Mouse (Mus musculus) limb, embryonic 15.5 days (tissue): ENCODE measurements around the gene Aadac. TPM values are rescaled to one million over a fixed set of nuclear protein-coding genes. Genes with fewer than 3 reads are reported as not detected.

ENCODE experiments used
- ATAC-seq: fragments of 200-750 bp; cut with Nextera tagmentation; 2 replicates; pipeline ENCODE4 v1.8.0; 2017; ENCODE audit warnings: low read depth, moderate TSS enrichment; ENCODE audit not compliant: insufficient number of reproducible peaks, low FRiP score, low TSS enrichment
- H3K27ac ChIP-seq: fragments of 300-500 bp; sonication (generic); 2 replicates; pipeline ENCODE4 v1.5.1; 2015; ENCODE audit warnings: moderate library complexity, mild to moderate bottlenecking, inconsistent platforms
- H3K27me3 ChIP-seq: fragments of 300-500 bp; sonication (generic); 2 replicates; pipeline ENCODE4 v1.6.1; 2015; ENCODE audit warnings: inconsistent platforms
- H3K36me3 ChIP-seq: fragments of 300-500 bp; sonication (generic); 2 replicates; pipeline ENCODE4 v1.6.1; 2015; ENCODE audit warnings: inconsistent platforms
- H3K4me1 ChIP-seq: fragments of 300-500 bp; sonication (generic); 2 replicates; pipeline ENCODE4 v1.6.1; 2015; ENCODE audit warnings: inconsistent platforms
- H3K4me2 ChIP-seq: fragments of 300-500 bp; sonication (generic); 2 replicates; pipeline ENCODE4 v1.6.1; 2015; ENCODE audit warnings: mild to moderate bottlenecking, inconsistent platforms
- H3K4me3 ChIP-seq: fragments of 300-500 bp; sonication (generic); 2 replicates; pipeline ENCODE4 v1.5.1; 2015; ENCODE audit warnings: mild to moderate bottlenecking, inconsistent platforms
- H3K9ac ChIP-seq: fragments of 300-500 bp; sonication (generic); 2 replicates; pipeline ENCODE4 v1.6.1; 2015; ENCODE audit warnings: inconsistent platforms
- H3K9me3 ChIP-seq: fragments of 300-500 bp; sonication (generic); 2 replicates; pipeline ENCODE4 v1.6.1; 2016; ENCODE audit warnings: inconsistent platforms
- WGBS: fragments of 180-500 bp; shearing (Covaris S2); methylation state at CpG from one replicate; pipeline ENCODE4 v1.1.7; 2015; 5-methylcytosine and 5-hydroxymethylcytosine counted together
- polyA plus RNA-seq: library from polyadenylated mRNA; unstranded; fragments of >200 nt; fragmentation: Nextera tagmentation; extraction: Ambion mirVana; gene quantifications from 2 replicates; pipeline ENCODE4 v1.2.1, GENCODE M21; 2015

Aadac gene
- polyA plus RNA-seq, result 0.87 and 1.2 TPM in 2 replicates

- H3K9ac ChIP-seq, result no peak within 1 kb of the TSS
- no peak within 1 kb of the TSS for H3K27ac ChIP-seq
- no peaks in the 10 kb centered on the region for H3K4me1 ChIP-seq
- H3K4me3 ChIP-seq, result no peak within 1 kb of the TSS
- H3K9me3 ChIP-seq, result no peaks in the 10 kb centered on the region
- 73% methylated on average over 1 of the region's 1 CpGs for WGBS
- ATAC-seq, result no peak
- no peaks in the 10 kb centered on the region for H3K36me3 ChIP-seq
- no peaks in the 10 kb centered on the region for H3K27me3 ChIP-seq
- H3K4me2 ChIP-seq, result no peak within 1 kb of the TSS
Measured at GRCm38 (mm10) chr3:60025417-60025816, at the start of gene Aadac. Gene Aadac, plus strand, starts transcription at chr3:60025717.

- no peaks in the 10 kb centered on the region for H3K9me3 ChIP-seq
- H3K36me3 ChIP-seq, result no peaks in the 10 kb centered on the region
- no peak overlapping the region for H3K27ac ChIP-seq
- no peaks in the 10 kb centered on the region for H3K27me3 ChIP-seq
- no peak overlapping the region for H3K9ac ChIP-seq
- no peak for ATAC-seq
- no peaks in the 10 kb centered on the region for H3K4me1 ChIP-seq
- no peak overlapping the region for H3K4me2 ChIP-seq
- no peak overlapping the region for H3K4me3 ChIP-seq
Measured at GRCm38 (mm10) chr3:60003622-60004021, 21.9 kb upstream of the Aadac start.

- Histone ChIP-seq H3K27ac (no peak within 1 kb of the TSS), H3K4me1 (no peaks in the 10 kb centered on the region), H3K27me3 (no peaks in the 10 kb centered on the region), H3K4me3 (no peak within 1 kb of the TSS), H3K9ac (no peak within 1 kb of the TSS), H3K4me2 (no peak within 1 kb of the TSS), H3K36me3 (no peaks in the 10 kb centered on the region), H3K9me3 (no peaks in the 10 kb centered on the region)
- no peak for ATAC-seq
- 71% methylated on average over 1 of the region's 1 CpGs for WGBS
Measured at GRCm38 (mm10) chr3:60006443-60006842, 19.1 kb upstream of the Aadac start, which contains the start of gene Aadacl2. Gene Aadacl2, plus strand, starts transcription at chr3:60006743.

GRCm38 (mm10) chr3:60031511-60031910 lies 6.0 kb downstream of the Aadac start:
- no peak for ATAC-seq

GRCm38 (mm10) chr3:60046221-60046913 lies 20.9 kb downstream of the Aadac start:
- H3K27ac ChIP-seq, result no peak overlapping the region
- ATAC-seq, result no peak
- H3K36me3 ChIP-seq, result no peaks in the 10 kb centered on the region
- 71% methylated on average over 3 of the region's 3 CpGs for WGBS
- no peaks in the 10 kb centered on the region for H3K4me1 ChIP-seq
- no peaks in the 10 kb centered on the region for H3K9me3 ChIP-seq
- H3K4me2 ChIP-seq, result no peak overlapping the region
- no peaks in the 10 kb centered on the region for H3K27me3 ChIP-seq
- no peak overlapping the region for H3K9ac ChIP-seq
- H3K4me3 ChIP-seq, result no peak overlapping the region

More at GRCm38 (mm10) chr3:60031511-60031910, 6.0 kb downstream of the Aadac start:
- H3K9ac ChIP-seq, result no peak overlapping the region
- 72% methylated on average over 4 of the region's 4 CpGs for WGBS
- H3K4me3 ChIP-seq, result no peak overlapping the region
- H3K4me2 ChIP-seq, result no peak overlapping the region
- H3K4me1 ChIP-seq, result no peaks in the 10 kb centered on the region
- no peak overlapping the region for H3K27ac ChIP-seq
- H3K27me3 ChIP-seq, result no peaks in the 10 kb centered on the region
- H3K9me3 ChIP-seq, result no peaks in the 10 kb centered on the region
- H3K36me3 ChIP-seq, result no peaks in the 10 kb centered on the region

- Histone ChIP-seq H3K4me3 (no peak overlapping the region), H3K27me3 (no peaks in the 10 kb centered on the region), H3K4me1 (peaks cover 2% of the 10 kb centered on the region; the same call in 1 of the 2 replicates), H3K36me3 (no peaks in the 10 kb centered on the region), H3K9ac (no peak overlapping the region), H3K9me3 (no peaks in the 10 kb centered on the region), H3K4me2 (no peak overlapping the region), H3K27ac (no peak overlapping the region; the same call in 1 of the 2 replicates)
- 70% methylated on average over 3 of the region's 3 CpGs for WGBS
- no peak for ATAC-seq
Measured at GRCm38 (mm10) chr3:60053231-60053927, 27.9 kb downstream of the Aadac start.

- Histone ChIP-seq H3K4me2 (no peak overlapping the region), H3K27me3 (no peaks in the 10 kb centered on the region), H3K4me1 (peaks cover 2% of the 10 kb centered on the region; the same call in 1 of the 2 replicates), H3K27ac (no peak overlapping the region; the same call in 1 of the 2 replicates), H3K4me3 (no peak overlapping the region), H3K36me3 (no peaks in the 10 kb centered on the region), H3K9me3 (no peaks in the 10 kb centered on the region), H3K9ac (no peak overlapping the region)
- WGBS, result 86% methylated on average over 2 of the region's 2 CpGs
- no peak for ATAC-seq
Measured at GRCm38 (mm10) chr3:60053931-60054330, 28.4 kb downstream of the Aadac start.

- no peak overlapping the region for H3K4me3 ChIP-seq
- H3K4me2 ChIP-seq, result no peak overlapping the region
- H3K9me3 ChIP-seq, result no peaks in the 10 kb centered on the region
- H3K4me1 ChIP-seq, result peaks cover 2% of the 10 kb centered on the region; the same call in 1 of the 2 replicates
- H3K27ac ChIP-seq, result no peak overlapping the region
- WGBS, result 27% methylated on average over 3 of the region's 3 CpGs
- H3K27me3 ChIP-seq, result no peaks in the 10 kb centered on the region
- no peak for ATAC-seq
- no peak overlapping the region for H3K9ac ChIP-seq
- no peaks in the 10 kb centered on the region for H3K36me3 ChIP-seq
Measured at GRCm38 (mm10) chr3:60056451-60056850, 30.9 kb downstream of the Aadac start.

GRCm38 (mm10) chr3:60057070-60057808 lies 31.7 kb downstream of the Aadac start:
- no peak overlapping the region for H3K4me2 ChIP-seq
- WGBS, result 75% methylated on average over 2 of the region's 2 CpGs
- H3K4me1 ChIP-seq, result peaks cover 2% of the 10 kb centered on the region; the same call in 1 of the 2 replicates
- no peaks in the 10 kb centered on the region for H3K36me3 ChIP-seq
- H3K9ac ChIP-seq, result no peak overlapping the region
- H3K4me3 ChIP-seq, result no peak overlapping the region
- no peaks in the 10 kb centered on the region for H3K9me3 ChIP-seq
- H3K27me3 ChIP-seq, result no peaks in the 10 kb centered on the region
- no peak for ATAC-seq
- no peak overlapping the region for H3K27ac ChIP-seq

GRCm38 (mm10) chr3:60057809-60058082 lies 32.2 kb downstream of the Aadac start:
- H3K9ac ChIP-seq, result no peak overlapping the region
- ATAC-seq, result no peak
- no peaks in the 10 kb centered on the region for H3K9me3 ChIP-seq
- H3K4me2 ChIP-seq, result no peak overlapping the region
- no peaks in the 10 kb centered on the region for H3K27me3 ChIP-seq
- H3K36me3 ChIP-seq, result no peaks in the 10 kb centered on the region
- no peak overlapping the region for H3K27ac ChIP-seq
- peaks cover 2% of the 10 kb centered on the region; the same call in 1 of the 2 replicates for H3K4me1 ChIP-seq
- WGBS, result 65% methylated on average over 1 of the region's 1 CpGs
- no peak overlapping the region for H3K4me3 ChIP-seq

- no peak overlapping the region for H3K27ac ChIP-seq
- 0 out of 2 replicates have a peak, but pooled peaks cover 4% of the 10 kb centered on the region for H3K4me1 ChIP-seq
- no peaks in the 10 kb centered on the region for H3K9me3 ChIP-seq
- 78% methylated on average over 1 of the region's 1 CpGs for whole genome bisulfite sequencing
- H3K9ac ChIP-seq, result no peak overlapping the region
- H3K36me3 ChIP-seq, result no peaks in the 10 kb centered on the region
- no peak for ATAC-seq
- no peak overlapping the region for H3K4me2 ChIP-seq
- no peaks in the 10 kb centered on the region for H3K27me3 ChIP-seq
- H3K4me3 ChIP-seq, result no peak overlapping the region
Measured at GRCm38 (mm10) chr3:60078883-60079415, 53.4 kb downstream of the Aadac start.
